Mouse (Mus musculus) G1E (cell line): ENCODE measurements around the gene Iqcf1.

ENCODE experiments used
- CTCF ChIP-seq: IDR thresholded peaks from 2 replicates; pipeline ENCODE4 v1.5.1; 2012; ENCODE audit warnings: low read depth, low read length, inconsistent platforms, mixed read lengths
- GATA1 ChIP-seq: IDR thresholded peaks from 2 replicates; pipeline ENCODE4 v1.6.1; 2012; ENCODE audit warnings: borderline replicate concordance, low read length, inconsistent platforms, mixed read lengths
- GATA2 ChIP-seq: IDR thresholded peaks from 2 replicates; pipeline ENCODE4 v1.6.1; 2012; ENCODE audit warnings: low read depth, low read length, inconsistent platforms, borderline replicate concordance
- POLR2AphosphoS5 ChIP-seq: IDR thresholded peaks from 2 replicates; pipeline ENCODE4 v1.6.1; 2012; ENCODE audit warnings: low read depth, low read length, inconsistent platforms; ENCODE audit not compliant: insufficient replicate concordance
- TAL1 ChIP-seq: conservative IDR thresholded peaks from 2 replicates; pipeline ENCODE4 v1.6.1; 2012; ENCODE audit warnings: low read depth, low read length, inconsistent platforms, mixed read lengths

GRCm38 (mm10) chr9:106534296-106534695 is 34.5 kb downstream of the Iqcf1 start:
- no peak for TF ChIP-seq CTCF
- no peak for TF ChIP-seq TAL1
- TF ChIP-seq GATA1, result no peak
- no peak for TF ChIP-seq POLR2AphosphoS5
- TF ChIP-seq GATA2, result no peak
